Mouse (Mus musculus): ENCODE measurements around the gene Rufy2.

The Rufy2 gene

GRCm38 (mm10) chr10:63014168-63014567 lies 34.1 kb downstream of the Rufy2 start:
- in situ Hi-C loops (cut with MboI, MseI): no loop called here

GRCm38 (mm10) chr10:63019304-63019703 lies 39.3 kb downstream of the Rufy2 start:
- in situ Hi-C loops (cut with MboI, MseI): no loop called here

GRCm38 (mm10) chr10:63021702-63022101 lies 41.7 kb downstream of the Rufy2 start:
- in situ Hi-C loops (cut with MboI, MseI): no loop called here

GRCm38 (mm10) chr10:63022541-63023120 lies 42.6 kb downstream of the Rufy2 start:
- in situ Hi-C loops (cut with MboI, MseI): no loop called here

- in situ Hi-C loops (cut with MboI, MseI): no loop called here
Observed at GRCm38 (mm10) chr10:63023121-63023748, 43.2 kb downstream of the Rufy2 start.

- in situ Hi-C loops (cut with MboI, MseI): no loop called here
Observed at GRCm38 (mm10) chr10:63023749-63024579, 43.9 kb downstream of the Rufy2 start, which contains the start of the genes Hnrnph3 and Pbld2. Hnrnph3 (minus strand) TSS chr10:63024217. Pbld2 (plus strand) TSS chr10:63024315.

- in situ Hi-C loops (cut with MboI, MseI): no loop called here
Observed at GRCm38 (mm10) chr10:63024580-63024910, 44.5 kb downstream of the Rufy2 start.

- in situ Hi-C loops (cut with MboI, MseI): no loop called here
Observed at GRCm38 (mm10) chr10:63025016-63025415, 45.0 kb downstream of the Rufy2 start.

GRCm38 (mm10) chr10:63025491-63026011 lies 45.5 kb downstream of the Rufy2 start:
- in situ Hi-C loops (cut with MboI, MseI): no loop called here

- in situ Hi-C loops (cut with MboI, MseI): no loop called here
Observed at GRCm38 (mm10) chr10:63026156-63026794, 46.3 kb downstream of the Rufy2 start.

GRCm38 (mm10) chr10:63026795-63027160 lies 46.8 kb downstream of the Rufy2 start:
- in situ Hi-C loops (cut with MboI, MseI): no loop called here

GRCm38 (mm10) chr10:63027376-63028161 lies 47.5 kb downstream of the Rufy2 start:
- in situ Hi-C loops (cut with MboI, MseI): no loop called here

GRCm38 (mm10) chr10:63028396-63028795 lies 48.4 kb downstream of the Rufy2 start:
- in situ Hi-C loops (cut with MboI, MseI): no loop called here

GRCm38 (mm10) chr10:63032267-63032666 lies 52.2 kb downstream of the Rufy2 start:
- in situ Hi-C loops (cut with MboI, MseI): no loop called here

GRCm38 (mm10) chr10:63032956-63033355 lies 52.9 kb downstream of the Rufy2 start:
- in situ Hi-C loops (cut with MboI, MseI): no loop called here

- in situ Hi-C loops (cut with MboI, MseI): no loop called here
Observed at GRCm38 (mm10) chr10:63038571-63039320, 58.7 kb downstream of the Rufy2 start.

- in situ Hi-C loops (cut with MboI, MseI): loop anchor here (5.0 kb wide), 2 partner anchors 42 to 82 kb away; no protein-coding TSS in a partner anchor
Observed at GRCm38 (mm10) chr10:63039867-63040628, 60.0 kb downstream of the Rufy2 start.

- in situ Hi-C loops (cut with MboI, MseI): loop anchor here (5.0 kb wide), 2 partner anchors 39 to 79 kb away; no protein-coding TSS in a partner anchor
Observed at GRCm38 (mm10) chr10:63043154-63043553, 63.1 kb downstream of the Rufy2 start.

- in situ Hi-C loops (cut with MboI, MseI): no loop called here
Observed at GRCm38 (mm10) chr10:63047751-63048150, 67.7 kb downstream of the Rufy2 start.

GRCm38 (mm10) chr10:63049106-63049505 lies 69.1 kb downstream of the Rufy2 start:
- in situ Hi-C loops (cut with MboI, MseI): no loop called here

Data from T-helper 2 cell (primary cell).